Mouse (Mus musculus): Measurements from ENCODE around the gene Dusp11. TPM values are rescaled to one million over a fixed set of nuclear protein-coding genes. Genes with fewer than 3 reads are reported as not detected.
A peak's percentile ranks its signal among the peaks of the same experiment; 100 is the strongest.
"Not testable (repeated sequence)": the region's sequence is repeated elsewhere in the genome, so short reads cannot be mapped to it uniquely, and the experiment has no call there.

Gene Dusp11
- polyA plus RNA-seq, 1 experiment = 14.5 TPM

DNA sequence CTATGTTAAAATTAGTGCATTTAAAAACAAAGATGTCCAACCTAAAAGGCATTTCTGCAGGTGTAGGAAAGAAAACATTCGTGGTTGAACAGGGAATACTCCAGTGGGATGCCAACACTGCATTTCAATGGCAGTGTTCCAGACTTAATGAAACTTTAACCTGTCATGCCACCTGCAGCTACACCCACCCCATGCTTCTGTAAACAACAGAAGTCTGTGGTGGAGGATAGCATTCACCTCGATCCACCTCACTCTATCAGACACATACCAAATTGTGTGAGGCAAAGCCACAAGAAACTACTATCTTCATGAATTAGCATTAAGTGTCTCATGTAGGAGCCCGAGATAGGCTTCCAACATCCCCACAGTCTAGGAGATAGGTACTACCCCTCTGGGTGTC is 53.1 kb downstream of the Dusp11 start:
- Histone ChIP-seq H3ac (ENCODE audit: control insufficient read depth, insufficient read length, low read depth) (no peak overlapping the region), H3K27me3 (ENCODE audit: control insufficient read depth, insufficient read depth, insufficient read length) (peaks cover 15% of the 10 kb centered on the region), H3K36me3 (ENCODE audit: control insufficient read depth, insufficient read depth) (no peaks in the 10 kb centered on the region), H3K79me2 (ENCODE audit: control insufficient read depth, insufficient read depth) (no peaks in the 10 kb centered on the region), H3K4me3 (ENCODE audit: insufficient read depth, poor library complexity, severe bottlenecking) (no peak overlapping the region), H3K79me3 (ENCODE audit: low read depth) (no peaks in the 10 kb centered on the region)
- TF ChIP-seq CTCF (IDR thresholded peaks at IDR 0.05; ENCODE audit: control insufficient read depth, insufficient read depth, insufficient read length) (no peak), MYOD1 (IDR thresholded peaks at IDR 0.05; ENCODE audit: control insufficient read depth, insufficient read length, low read depth) (no peak), MAX (IDR thresholded peaks at IDR 0.05) (no peak), MYOG (IDR thresholded peaks at IDR 0.05; ENCODE audit: control insufficient read depth, extremely low read depth, insufficient read length) (no peak), USF1 (IDR thresholded peaks at IDR 0.05; ENCODE audit: low read depth) (no peak), FOSL1 (IDR thresholded peaks at IDR 0.05; ENCODE audit: insufficient read depth, low read length, poor library complexity, severe bottlenecking) (no peak), CEBPB (IDR thresholded peaks at IDR 0.05; ENCODE audit: low read depth) (no peak)

DNA sequence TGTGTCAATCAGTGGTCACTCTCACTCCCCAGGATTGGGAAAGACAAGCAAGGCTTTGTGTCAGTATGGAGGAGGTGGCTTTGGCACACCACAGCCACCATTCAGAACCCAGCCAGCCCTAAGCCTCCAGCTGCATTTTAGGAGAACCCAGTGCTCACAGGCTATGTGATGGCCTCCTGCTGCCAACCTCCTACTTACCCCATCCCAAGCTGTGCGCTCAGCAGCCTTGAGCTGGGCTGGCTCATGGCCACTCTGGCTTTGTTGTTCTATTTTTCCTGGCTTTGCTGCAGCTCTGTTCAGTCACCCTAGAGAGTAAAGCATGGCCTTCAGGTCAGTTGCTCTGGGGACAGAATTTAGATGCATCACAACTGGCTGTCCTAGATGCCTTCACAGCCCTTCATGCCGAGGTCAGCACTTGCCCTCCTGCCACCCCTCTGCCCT is 54.5 kb downstream of the Dusp11 start:
- H3K4me3 ChIP-seq (ENCODE audit: insufficient read depth, poor library complexity, severe bottlenecking); H3K79me3 ChIP-seq (ENCODE audit: low read depth); H3K36me3 ChIP-seq (ENCODE audit: control insufficient read depth, insufficient read depth); H3ac ChIP-seq (ENCODE audit: control insufficient read depth, insufficient read length, low read depth); H3K79me2 ChIP-seq (ENCODE audit: control insufficient read depth, insufficient read depth): not testable (repeated sequence)
- H3K27me3 ChIP-seq (ENCODE audit: control insufficient read depth, insufficient read depth, insufficient read length) = peaks cover 15% of the 10 kb centered on the region

DNA sequence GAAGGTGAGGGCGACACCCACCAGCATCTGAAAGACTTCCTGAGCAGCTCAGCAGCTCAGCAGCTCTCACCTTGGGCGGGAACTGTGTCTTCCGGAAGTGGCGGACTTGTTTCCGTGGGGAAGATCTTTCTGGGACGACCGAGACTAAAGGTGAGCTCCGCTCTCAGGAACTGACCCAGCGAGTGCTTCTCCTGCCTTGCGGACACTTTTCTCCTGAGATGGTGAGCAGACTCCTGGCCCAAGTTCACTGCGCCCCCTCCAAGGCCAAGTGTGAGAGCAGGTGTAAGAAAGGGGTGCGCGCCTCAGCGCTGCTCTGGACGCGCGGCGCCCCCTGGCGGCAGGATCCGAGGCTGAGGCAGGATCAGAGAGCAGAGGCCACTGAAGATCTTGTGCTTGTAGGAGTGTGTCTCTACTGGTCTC is 56.8 kb downstream of the Dusp11 start, which contains the start of gene Nat8f4:
Nat8f4 (minus strand) TSS at position 243 of the 420 bp plus-strand sequence.
- H3K79me2 ChIP-seq (ENCODE audit: control insufficient read depth, insufficient read depth); H3K79me3 ChIP-seq (ENCODE audit: low read depth); H3K4me3 ChIP-seq (ENCODE audit: insufficient read depth, poor library complexity, severe bottlenecking); H3K36me3 ChIP-seq (ENCODE audit: control insufficient read depth, insufficient read depth); H3ac ChIP-seq (ENCODE audit: control insufficient read depth, insufficient read length, low read depth): not testable (repeated sequence)
- H3K27me3 ChIP-seq (ENCODE audit: control insufficient read depth, insufficient read depth, insufficient read length) = peaks cover 15% of the 10 kb centered on the region

DNA sequence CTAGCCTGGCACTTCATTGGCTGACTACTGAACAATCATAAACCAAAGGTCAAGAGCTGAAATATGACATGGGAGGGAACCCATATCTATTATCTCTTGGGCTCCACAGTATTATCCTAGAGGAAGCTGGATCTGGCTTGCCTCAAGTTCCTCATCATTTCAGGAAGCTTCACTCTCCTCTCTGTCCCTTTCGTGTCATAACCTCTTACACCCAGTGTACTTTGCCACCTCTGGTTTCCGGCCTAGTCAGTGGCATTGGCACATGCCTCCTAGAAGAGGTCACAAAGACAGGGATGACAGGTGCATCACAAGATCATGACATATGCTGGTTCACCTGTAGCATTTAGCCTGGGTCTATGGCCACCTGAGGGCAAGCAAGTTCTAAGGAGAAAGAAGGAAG is 59.2 kb downstream of the Dusp11 start:
- no peaks in the 10 kb centered on the region for H3K79me3 ChIP-seq (ENCODE audit: low read depth)
- no peak overlapping the region for H3K4me3 ChIP-seq (ENCODE audit: insufficient read depth, poor library complexity, severe bottlenecking)
- H3ac ChIP-seq (ENCODE audit: control insufficient read depth, insufficient read length, low read depth) = no peak overlapping the region
- no peak for TF ChIP-seq MAX (IDR thresholded peaks at IDR 0.05)
- TF ChIP-seq MYOG (IDR thresholded peaks at IDR 0.05; ENCODE audit: control insufficient read depth, extremely low read depth, insufficient read length) = no peak
- no peak for TF ChIP-seq FOSL1 (IDR thresholded peaks at IDR 0.05; ENCODE audit: insufficient read depth, low read length, poor library complexity, severe bottlenecking)
- TF ChIP-seq USF1 (IDR thresholded peaks at IDR 0.05; ENCODE audit: low read depth) = no peak
- TF ChIP-seq CTCF (IDR thresholded peaks at IDR 0.05; ENCODE audit: control insufficient read depth, insufficient read depth, insufficient read length) = no peak
- no peak for TF ChIP-seq CEBPB (IDR thresholded peaks at IDR 0.05; ENCODE audit: low read depth)
- no peak for TF ChIP-seq MYOD1 (IDR thresholded peaks at IDR 0.05; ENCODE audit: control insufficient read depth, insufficient read length, low read depth)
- H3K79me2 ChIP-seq (ENCODE audit: control insufficient read depth, insufficient read depth) = no peaks in the 10 kb centered on the region
- peaks cover 7% of the 10 kb centered on the region for H3K27me3 ChIP-seq (ENCODE audit: control insufficient read depth, insufficient read depth, insufficient read length)
- H3K36me3 ChIP-seq (ENCODE audit: control insufficient read depth, insufficient read depth) = no peaks in the 10 kb centered on the region

DNA sequence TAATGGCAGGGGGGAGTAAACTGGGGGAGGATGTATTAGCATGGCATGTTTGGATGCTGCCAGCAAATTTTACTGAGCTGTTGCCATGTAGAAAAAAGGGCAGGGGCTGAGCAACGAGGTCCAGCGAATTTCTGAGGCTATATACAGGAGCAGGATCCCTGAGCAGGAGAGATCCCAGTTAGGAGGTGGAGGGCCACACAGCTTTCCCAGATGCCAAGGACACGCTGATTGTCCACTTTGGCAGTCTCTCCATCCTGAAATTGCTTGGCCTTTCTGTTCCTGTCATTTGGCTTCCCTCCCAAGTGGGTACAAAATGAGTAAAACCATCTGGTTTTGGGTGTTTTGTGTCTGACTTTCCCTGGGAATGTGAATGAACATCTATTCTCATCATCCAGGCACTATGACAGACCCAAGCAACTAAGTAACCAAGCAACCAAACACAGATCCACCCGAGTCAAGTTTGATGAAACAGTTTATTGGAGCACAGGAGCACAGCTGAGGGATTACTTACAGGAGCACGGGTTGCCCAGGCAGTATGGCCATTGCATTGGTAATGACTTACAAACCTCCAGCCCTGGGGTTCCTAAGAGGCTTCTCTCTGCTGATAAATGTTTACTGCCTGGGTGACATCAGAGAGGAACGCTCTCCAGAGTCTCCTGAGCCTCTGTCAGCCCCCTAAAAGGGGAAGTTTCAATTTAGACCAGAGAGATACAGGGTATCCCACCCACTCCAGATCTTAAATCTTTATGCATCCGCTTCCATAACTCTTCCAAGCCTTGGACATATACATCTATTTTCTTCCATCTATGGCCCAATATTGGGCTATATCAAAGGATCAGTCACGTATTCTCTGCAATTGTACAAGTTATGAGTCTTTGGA is 62.6 kb downstream of the Dusp11 start:
- H3K36me3 ChIP-seq (ENCODE audit: control insufficient read depth, insufficient read depth); H3K79me3 ChIP-seq (ENCODE audit: low read depth); H3K27me3 ChIP-seq (ENCODE audit: control insufficient read depth, insufficient read depth, insufficient read length); H3ac ChIP-seq (ENCODE audit: control insufficient read depth, insufficient read length, low read depth); H3K79me2 ChIP-seq (ENCODE audit: control insufficient read depth, insufficient read depth); H3K4me3 ChIP-seq (ENCODE audit: insufficient read depth, poor library complexity, severe bottlenecking): not testable (repeated sequence)

GRCm38 (mm10) chr6:85895061-85895648 is 66.3 kb downstream of the Dusp11 start:
- H3K79me2 ChIP-seq (ENCODE audit: control insufficient read depth, insufficient read depth); H3K36me3 ChIP-seq (ENCODE audit: control insufficient read depth, insufficient read depth); H3ac ChIP-seq (ENCODE audit: control insufficient read depth, insufficient read length, low read depth); H3K27me3 ChIP-seq (ENCODE audit: control insufficient read depth, insufficient read depth, insufficient read length); H3K4me3 ChIP-seq (ENCODE audit: insufficient read depth, poor library complexity, severe bottlenecking); H3K79me3 ChIP-seq (ENCODE audit: low read depth): not testable (repeated sequence)
- peak; percentile 15 for TF ChIP-seq CTCF (IDR thresholded peaks at IDR 0.05; ENCODE audit: control insufficient read depth, insufficient read depth, insufficient read length)

Other genes starting within 250 kb of the Dusp11 start
- gene Nat8f7, start 248.5 kb downstream of the Dusp11 start, polyA plus RNA-seq (2012; fragmentation: generic; extraction: Trizol) = not detected
- gene Nat8f3, start 195.9 kb downstream of the Dusp11 start, polyA plus RNA-seq (2012; fragmentation: generic; extraction: Trizol) = not detected
- not detected for gene Nat8f6, start 140.7 kb downstream of the Dusp11 start, polyA plus RNA-seq (2012; fragmentation: generic; extraction: Trizol)
- gene Nat8f5, start 140.7 kb downstream of the Dusp11 start, polyA plus RNA-seq (2012; fragmentation: generic; extraction: Trizol) = not detected
- gene Nat8, start 129.6 kb downstream of the Dusp11 start, polyA plus RNA-seq (2012; fragmentation: generic; extraction: Trizol) = not detected
- not detected for gene Nat8f2, start 92.5 kb downstream of the Dusp11 start, polyA plus RNA-seq (2012; fragmentation: generic; extraction: Trizol)
- gene Nat8f4, start 56.8 kb downstream of the Dusp11 start, polyA plus RNA-seq (2012; fragmentation: generic; extraction: Trizol) = 0.04 TPM
- gene Tprkb, start 49.8 kb downstream of the Dusp11 start, polyA plus RNA-seq (2012; fragmentation: generic; extraction: Trizol) = 25.6 TPM
- 1.8 TPM for gene Nat8f1, start 46.0 kb downstream of the Dusp11 start, polyA plus RNA-seq (2012; fragmentation: generic; extraction: Trizol)
- 0.05 TPM for gene Figla, start 54.5 kb upstream of the Dusp11 start, polyA plus RNA-seq (2012; fragmentation: generic; extraction: Trizol)
- gene Add2, start 67.0 kb upstream of the Dusp11 start, polyA plus RNA-seq (2012; fragmentation: generic; extraction: Trizol) = 6.7 TPM
- gene Tgfa, start 233.6 kb upstream of the Dusp11 start, polyA plus RNA-seq (2012; fragmentation: generic; extraction: Trizol) = 0.54 TPM